Mouse (Mus musculus): ENCODE data around the gene Gm49403.

DNA sequence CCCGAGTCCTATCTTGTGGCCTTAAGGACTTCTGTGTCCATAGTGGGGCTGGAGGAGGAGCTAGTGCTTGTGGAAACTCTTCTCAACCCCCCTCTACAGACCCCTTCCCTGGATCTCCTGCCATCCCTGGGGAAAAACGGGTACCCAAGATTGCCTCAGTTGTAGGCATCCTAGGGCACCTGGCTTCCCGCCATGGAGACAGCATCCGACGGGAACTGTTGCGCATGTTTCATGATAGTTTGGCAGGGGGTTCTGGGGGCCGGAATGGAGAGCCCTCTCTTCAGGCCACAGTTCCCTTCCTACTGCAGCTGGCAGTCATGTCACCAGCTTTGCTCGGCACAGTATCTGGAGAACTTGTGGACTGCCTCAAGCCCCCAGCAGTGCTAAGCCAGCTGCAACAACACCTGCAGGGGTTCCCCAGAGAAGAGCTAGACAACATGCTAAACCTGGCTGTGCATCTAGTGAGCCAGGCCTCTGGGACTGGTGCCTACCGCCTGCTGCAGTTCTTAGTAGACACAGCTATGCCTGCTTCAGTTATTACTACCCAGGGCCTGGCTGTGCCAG, 11.7 kb downstream of the Gm49403 start:
- no peak for TF ChIP-seq CTCF (IDR thresholded peaks at IDR 0.05; ENCODE audit: low read depth, low read length)
- TF ChIP-seq GATA2 (IDR thresholded peaks at IDR 0.05; ENCODE audit: borderline replicate concordance, low read depth, low read length) = no peak
- no peak for TF ChIP-seq GATA1 (IDR thresholded peaks at IDR 0.05; ENCODE audit: borderline replicate concordance, low read length)
- TF ChIP-seq TAL1 (conservative IDR thresholded peaks at IDR 0.05; ENCODE audit: low read depth, low read length) = no peak
- no peak for TF ChIP-seq POLR2AphosphoS5 (IDR thresholded peaks at IDR 0.05; ENCODE audit: insufficient replicate concordance, low read depth, low read length)

Data from G1E (cell line).